Mouse (Mus musculus) small intestine, adult 2 months (tissue): Measurements from ENCODE around the gene Adamtsl5.

Source experiments
- CTCF ChIP-seq: fragments of 200-500 bp; IDR thresholded peaks from 2 replicates; pipeline ENCODE4 v1.5.1; 2012; ENCODE audit warnings: low read depth, mild to moderate bottlenecking, control low read depth, inconsistent platforms, low read length, moderate library complexity, mixed read lengths; ENCODE audit not compliant: insufficient replicate concordance, insufficient read length; ENCODE audit errors: extremely low read depth
- POLR2A ChIP-seq: fragments of 200-500 bp; IDR thresholded peaks from 2 replicates; pipeline ENCODE4 v1.6.1; 2012; ENCODE audit warnings: low read depth, mild to moderate bottlenecking, control low read depth, inconsistent platforms, low read length, moderate library complexity

DNA sequence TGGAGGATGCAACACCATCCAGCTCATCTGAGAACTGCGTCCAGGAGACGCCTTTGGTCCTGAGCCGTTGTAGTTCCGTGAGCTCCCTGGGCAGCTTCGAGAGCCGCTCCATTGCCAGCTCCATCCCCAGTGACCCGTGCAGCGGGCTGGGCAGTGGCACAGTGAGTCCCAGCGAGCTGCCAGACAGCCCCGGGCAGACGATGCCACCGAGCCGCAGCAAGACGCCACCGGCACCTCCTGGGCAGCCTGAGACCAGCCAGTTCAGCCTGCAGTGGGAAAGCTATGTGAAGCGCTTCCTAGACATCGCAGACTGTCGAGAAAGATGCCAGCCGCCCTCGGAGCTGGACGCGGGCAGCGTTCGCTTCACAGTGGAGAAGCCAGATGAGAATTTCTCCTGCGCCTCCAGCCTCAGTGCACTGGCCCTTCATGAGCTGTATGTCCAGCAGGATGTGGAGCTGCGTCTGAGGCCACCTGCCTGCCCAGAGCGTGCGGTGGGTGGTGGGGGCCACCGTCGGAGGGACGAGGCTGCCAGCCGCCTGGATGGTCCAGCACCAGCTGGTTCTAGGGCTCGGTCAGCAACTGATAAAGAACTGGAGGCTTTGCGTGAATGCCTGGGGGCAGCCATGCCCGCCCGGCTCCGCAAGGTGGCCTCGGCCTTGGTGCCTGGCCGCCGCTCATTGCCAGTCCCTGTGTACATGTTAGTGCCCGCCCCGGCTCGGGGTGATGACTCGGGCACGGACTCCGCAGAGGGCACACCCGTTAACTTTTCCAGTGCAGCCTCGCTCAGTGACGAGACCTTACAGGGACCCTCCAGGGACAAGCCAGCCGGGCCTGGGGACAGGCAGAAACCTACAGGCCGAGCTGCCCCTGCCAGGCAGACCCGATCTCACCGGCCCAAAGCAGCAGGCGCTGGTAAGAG, 35.4 kb downstream of the Adamtsl5 start:
- TF ChIP-seq CTCF = no peak
- TF ChIP-seq POLR2A = no peak
